Mouse (Mus musculus) lung, postnatal 0 days (tissue): Measurements from ENCODE around the gene Rap1gds1.

Experiments
- CTCF ChIP-seq: IDR thresholded peaks from 2 replicates; pipeline ENCODE4 v1.5.1; 2016; ENCODE audit warnings: antibody characterized with exemption, mild to moderate bottlenecking
- EP300 ChIP-seq: IDR thresholded peaks from 2 replicates; pipeline ENCODE4 v1.6.1; 2016; ENCODE audit warnings: antibody characterized with exemption, mild to moderate bottlenecking, control low read depth

DNA sequence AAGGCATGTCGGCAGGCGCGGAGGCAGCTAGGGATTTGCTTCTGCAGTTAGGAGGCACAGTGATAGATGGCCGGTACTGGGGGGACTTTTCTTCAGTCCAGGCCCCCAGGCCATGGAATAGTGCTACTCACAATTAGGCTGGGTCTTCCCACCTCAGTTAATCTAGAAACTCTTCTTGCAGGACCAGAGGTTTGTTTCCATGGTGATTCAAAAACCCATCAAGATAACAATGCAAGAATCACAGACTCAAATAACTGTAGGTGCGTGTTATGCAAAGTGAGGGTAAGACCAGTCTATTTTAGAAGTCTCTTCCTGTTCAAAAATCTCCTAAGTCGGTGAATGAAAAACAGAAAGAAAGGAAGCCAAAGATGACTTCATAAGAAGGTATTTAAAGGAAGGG lies 4.8 kb upstream of the Rap1gds1 start:
- TF ChIP-seq CTCF: no peak
- no peak for TF ChIP-seq EP300
